Mouse (Mus musculus) stomach, embryonic 16.5 days (tissue): ENCODE data around the gene Pde6d. TPM values are rescaled to one million over a fixed set of nuclear protein-coding genes. Genes with fewer than 3 reads are reported as not detected.

Experiments used
- ATAC-seq: fragments of 200-750 bp; cut with Nextera tagmentation; 2 replicates; pipeline ENCODE4 v1.8.0; 2017; ENCODE audit warnings: moderate number of reproducible peaks, moderate TSS enrichment; ENCODE audit not compliant: insufficient read depth, low FRiP score
- H3K27ac ChIP-seq: fragments of 300-500 bp; sonication (generic); 2 replicates; pipeline ENCODE4 v1.5.1; 2014; ENCODE audit warnings: low read length
- H3K27me3 ChIP-seq: fragments of 300-500 bp; sonication (generic); 2 replicates; pipeline ENCODE4 v1.6.1; 2014; ENCODE audit warnings: low read length, control low read depth, mixed read lengths; ENCODE audit not compliant: control insufficient read depth, insufficient read depth
- H3K36me3 ChIP-seq: fragments of 300-500 bp; sonication (generic); 2 replicates; pipeline ENCODE4 v1.6.1; 2014; ENCODE audit warnings: low read length; ENCODE audit not compliant: control insufficient read depth, insufficient read depth
- H3K4me1 ChIP-seq: fragments of 300-500 bp; sonication (generic); 2 replicates; pipeline ENCODE4 v1.6.1; 2014; ENCODE audit warnings: low read length, control low read depth, mixed read lengths; ENCODE audit not compliant: control insufficient read depth, insufficient read depth
- H3K4me2 ChIP-seq: fragments of 300-500 bp; sonication (generic); 2 replicates; pipeline ENCODE4 v1.6.1; 2014; ENCODE audit warnings: low read depth, low read length, mixed read lengths
- H3K4me3 ChIP-seq: fragments of 300-500 bp; sonication (generic); replicated peaks from 2 replicates; pipeline ENCODE4 v1.5.1; 2014; ENCODE audit warnings: mild to moderate bottlenecking, low read length
- H3K9ac ChIP-seq: fragments of 300-500 bp; sonication (generic); 2 replicates; pipeline ENCODE4 v1.6.1; 2014; ENCODE audit warnings: low read length
- H3K9me3 ChIP-seq: fragments of 300-500 bp; sonication (generic); replicated peaks from 2 replicates; pipeline ENCODE4 v1.6.1; 2016; ENCODE audit warnings: low read length, control low read depth; ENCODE audit not compliant: control insufficient read depth
- WGBS: fragments of 180-500 bp; shearing (Covaris S2); extraction: QIAGEN DNeasy Blood & Tissue Kit; methylation state at CpG from one replicate; pipeline ENCODE4 v1.1.7; 2014; 5-methylcytosine and 5-hydroxymethylcytosine counted together
- polyA plus RNA-seq: library from polyadenylated mRNA; unstranded; fragments of >200 nt; fragmentation: Nextera tagmentation; extraction: Ambion mirVana; gene quantifications from 2 replicates; pipeline ENCODE4 v1.2.1, GENCODE M21; 2015

Pde6d gene
- polyA plus RNA-seq, 1 experiment from 2014 or later: 42.9 TPM

DNA sequence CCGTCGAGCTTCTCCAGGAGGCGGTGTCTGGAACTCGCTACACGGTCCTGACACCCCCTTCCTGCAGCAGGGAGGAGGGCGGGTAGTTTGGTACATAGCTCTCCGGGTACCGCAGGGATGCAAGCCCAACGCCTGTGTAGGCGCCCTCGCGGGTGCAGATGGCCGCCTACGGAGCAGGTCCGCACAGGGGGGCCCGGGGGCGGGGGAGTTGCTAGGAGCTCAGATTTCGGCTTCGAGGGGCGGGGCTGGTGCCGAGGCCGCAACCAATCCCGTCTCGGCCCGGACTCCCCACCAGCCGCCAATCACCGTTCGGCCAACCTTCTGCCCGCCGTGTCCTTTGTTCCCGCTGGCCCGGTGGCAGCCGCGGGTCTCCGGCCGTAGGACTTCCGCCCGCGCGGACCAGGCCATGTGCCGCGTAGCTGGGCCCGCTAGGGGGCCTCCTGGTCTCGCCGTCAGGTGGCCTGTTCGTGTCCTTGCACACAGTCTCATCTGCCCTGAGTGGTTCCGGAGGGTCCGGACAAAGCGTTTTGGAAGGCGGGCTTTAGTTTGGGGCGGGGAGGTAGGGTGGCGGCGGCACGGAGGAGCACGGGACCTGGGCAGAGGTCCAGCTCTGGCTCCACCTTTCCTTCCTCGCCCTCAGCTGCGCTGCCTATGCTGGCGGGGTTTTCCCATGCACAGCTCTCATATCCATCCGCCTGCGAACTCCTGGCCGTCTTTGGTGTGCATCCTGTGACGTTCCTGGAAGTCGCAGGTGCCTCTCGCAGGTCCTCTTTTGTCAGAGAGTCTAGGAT, 78.3 kb downstream of the Pde6d start:
- Histone ChIP-seq H3K4me1 (peaks cover 50% of the 10 kb centered on the region), H3K4me2 (peak overlapping the region; percentile 80), H3K27me3 (no peaks in the 10 kb centered on the region), H3K9ac (peak overlapping the region; percentile 82), H3K9me3 (no peaks in the 10 kb centered on the region), H3K27ac (peak overlapping the region; percentile 99), H3K4me3 (peak overlapping the region; percentile 50), H3K36me3 (no peaks in the 10 kb centered on the region)
- peak; percentile 90 for ATAC-seq
- under 1% methylated on average over 64 of the region's 64 CpGs for WGBS

DNA sequence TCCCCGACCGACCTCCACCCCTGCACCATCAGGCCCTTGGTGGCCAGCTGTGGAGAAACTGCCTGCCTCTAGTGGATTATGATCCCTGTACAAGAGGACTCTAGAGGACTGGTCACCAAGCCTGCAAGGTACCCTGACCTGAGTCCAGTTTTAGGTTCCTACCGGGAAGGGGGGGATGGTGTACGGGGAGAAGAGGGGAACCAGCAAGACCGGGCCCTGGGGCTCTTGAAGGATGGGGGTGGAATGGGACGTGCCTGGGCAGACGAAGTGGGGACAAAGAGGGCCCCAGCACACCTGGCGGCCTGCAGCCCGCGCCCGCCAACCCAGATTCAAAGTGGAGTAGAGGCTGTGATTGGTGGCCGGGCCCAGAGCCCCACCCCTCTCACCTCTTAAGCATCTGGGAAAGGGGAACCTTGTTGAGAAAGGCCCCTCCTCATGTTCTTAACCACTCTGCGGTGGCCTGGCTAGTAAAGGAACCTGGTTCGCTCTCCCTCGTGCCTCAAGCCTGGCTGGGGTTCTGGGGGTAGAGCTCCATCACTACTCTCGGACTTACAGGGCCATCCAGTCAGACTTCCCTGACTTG, 79.2 kb downstream of the Pde6d start:
- Histone ChIP-seq H3K27ac (peak overlapping the region; percentile 99), H3K9me3 (no peaks in the 10 kb centered on the region), H3K27me3 (no peaks in the 10 kb centered on the region), H3K4me3 (peak overlapping the region; percentile 50), H3K4me1 (peaks cover 59% of the 10 kb centered on the region), H3K9ac (peak overlapping the region; percentile 82), H3K36me3 (no peaks in the 10 kb centered on the region), H3K4me2 (peak overlapping the region; percentile 80)
- peak; percentile 32 for ATAC-seq
- 18% methylated on average over 16 of the region's 16 CpGs for WGBS

DNA sequence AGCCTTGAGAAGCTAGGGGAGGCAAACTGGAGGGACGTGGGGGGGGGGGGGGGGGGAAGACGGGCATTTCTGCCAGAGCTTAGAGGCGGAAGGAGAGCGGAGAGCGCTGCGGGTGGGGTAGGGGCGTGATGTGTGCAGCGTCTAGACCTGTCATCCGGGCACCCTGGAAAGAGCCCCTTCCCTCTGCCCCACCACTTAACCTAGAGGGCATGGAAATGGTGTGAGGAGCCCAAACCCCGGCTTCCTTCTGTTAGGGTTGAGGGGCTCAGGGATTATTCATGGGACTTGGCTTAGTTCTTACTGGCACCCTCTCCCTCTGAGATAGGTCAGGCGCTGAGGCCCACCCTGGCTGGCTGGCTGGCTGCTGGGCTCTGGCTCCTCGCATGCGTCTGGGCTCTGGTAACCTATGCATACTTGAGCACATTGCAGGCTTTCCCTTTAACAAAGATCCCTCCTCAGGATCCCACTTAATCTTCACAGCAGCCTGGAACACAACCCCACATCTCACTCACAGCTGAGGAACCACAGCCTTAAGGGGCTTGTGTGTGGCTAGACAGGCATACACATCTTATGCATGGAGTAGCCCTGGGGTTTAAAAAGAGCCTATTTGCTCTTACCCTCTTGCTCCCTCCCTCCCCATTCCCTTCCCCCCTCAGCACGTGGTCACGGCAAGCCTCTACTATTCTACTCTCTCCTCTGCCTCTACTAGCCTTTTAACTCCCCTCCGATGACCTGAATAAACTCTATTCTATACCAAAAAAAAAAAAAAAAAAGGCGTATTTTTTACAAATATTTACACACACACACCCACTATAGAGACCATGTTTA, 80.0 kb downstream of the Pde6d start:
- Histone ChIP-seq H3K36me3 (no peaks in the 10 kb centered on the region), H3K4me2 (peak overlapping the region; percentile 80), H3K27me3 (no peaks in the 10 kb centered on the region), H3K27ac (peak overlapping the region; percentile 99), H3K4me3 (no peak overlapping the region), H3K4me1 (peaks cover 66% of the 10 kb centered on the region), H3K9me3 (no peaks in the 10 kb centered on the region), H3K9ac (peak overlapping the region; percentile 65)
- WGBS: 24% methylated on average over 16 of the region's 17 CpGs
- no peak for ATAC-seq

DNA sequence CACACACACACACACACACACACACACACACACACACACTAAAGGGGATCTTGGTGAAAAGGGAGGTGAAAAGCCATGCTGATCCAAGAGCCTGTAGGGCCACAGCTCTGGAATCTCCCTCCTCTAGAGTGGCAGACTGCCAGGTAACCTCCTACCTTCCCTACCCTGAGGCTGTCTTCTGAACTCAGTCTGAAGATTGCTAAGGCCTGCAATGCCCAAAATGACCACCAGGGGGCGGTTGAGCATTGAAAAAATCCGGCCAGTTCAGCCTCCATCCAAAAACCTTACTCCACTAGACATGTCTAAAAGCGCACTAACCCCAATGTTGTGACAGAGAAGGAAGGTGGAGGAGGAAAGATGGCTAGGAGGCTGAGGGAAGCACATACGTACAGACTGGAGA, 80.9 kb downstream of the Pde6d start:
- Histone ChIP-seq H3K9me3 (no peaks in the 10 kb centered on the region), H3K4me2 (peak overlapping the region; percentile 80; the same call in 1 of the 2 replicates), H3K27me3 (no peaks in the 10 kb centered on the region), H3K9ac (peak overlapping the region; percentile 65; the same call in 1 of the 2 replicates), H3K36me3 (no peaks in the 10 kb centered on the region), H3K4me1 (peaks cover 69% of the 10 kb centered on the region), H3K4me3 (no peak overlapping the region), H3K27ac (peak overlapping the region; percentile 99)
- WGBS: 0% methylated on average over 4 of the region's 4 CpGs
- no peak for ATAC-seq

DNA sequence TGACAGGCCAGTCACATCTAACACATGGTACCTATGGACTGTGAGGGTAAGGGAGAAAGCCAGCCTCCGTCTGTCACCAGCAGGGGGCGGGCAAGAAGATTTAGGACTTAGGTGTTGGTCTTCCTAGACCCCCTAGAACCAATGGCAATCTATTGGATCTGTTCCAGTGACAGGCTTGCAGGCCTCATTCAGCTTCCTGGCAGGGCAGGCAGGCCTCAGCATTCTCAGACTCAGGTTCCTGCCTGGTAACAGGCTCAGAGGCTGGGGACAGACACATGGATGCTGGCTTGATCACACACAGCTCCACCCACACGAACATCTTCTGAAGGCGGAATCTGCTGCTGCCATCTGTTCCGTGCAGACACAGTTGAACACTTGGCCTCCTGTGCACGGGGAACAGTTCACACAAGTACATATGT, 81.3 kb downstream of the Pde6d start:
- H3K4me1 ChIP-seq: peaks cover 69% of the 10 kb centered on the region
- H3K27ac ChIP-seq: peak overlapping the region; percentile 99

DNA sequence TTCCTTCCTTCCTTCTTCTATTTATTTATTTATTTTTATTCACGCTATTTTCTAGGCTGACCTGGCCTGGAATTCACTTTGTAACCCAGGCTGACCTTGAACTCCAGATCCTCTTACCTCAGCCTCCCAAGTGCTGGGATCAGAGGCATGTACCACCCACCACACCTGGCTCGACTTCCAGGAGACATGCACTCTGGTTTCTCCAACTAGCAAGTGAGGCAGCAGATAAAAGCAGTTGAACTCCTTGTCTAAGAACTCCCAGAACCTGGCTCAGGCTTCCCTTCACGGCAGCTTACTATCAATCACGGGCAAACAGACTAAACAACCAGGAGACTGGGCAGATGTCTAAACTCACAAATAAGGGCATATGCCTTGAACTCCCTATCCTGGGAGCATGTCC, 81.7 kb downstream of the Pde6d start:
- no peak overlapping the region for H3K4me2 ChIP-seq
- H3K9me3 ChIP-seq: no peaks in the 10 kb centered on the region
- H3K9ac ChIP-seq: peak overlapping the region; percentile 6; the same call in 1 of the 2 replicates
- peaks cover 69% of the 10 kb centered on the region for H3K4me1 ChIP-seq
- no peak overlapping the region for H3K4me3 ChIP-seq
- no peaks in the 10 kb centered on the region for H3K27me3 ChIP-seq
- peak overlapping the region; percentile 99 for H3K27ac ChIP-seq
- WGBS: 52% methylated on average over 4 of the region's 4 CpGs
- no peaks in the 10 kb centered on the region for H3K36me3 ChIP-seq
- ATAC-seq: no peak

More for the DNA sequence above, 81.3 kb downstream of the Pde6d start:
- Histone ChIP-seq H3K9me3 (no peaks in the 10 kb centered on the region), H3K36me3 (no peaks in the 10 kb centered on the region), H3K27me3 (no peaks in the 10 kb centered on the region), H3K4me3 (no peak overlapping the region), H3K9ac (peak overlapping the region; percentile 6; the same call in 1 of the 2 replicates), H3K4me2 (0 out of 2 replicates have a peak overlapping the region, but pooled peaks have one; percentile 2)
- WGBS: 34% methylated on average over 6 of the region's 6 CpGs
- ATAC-seq: no peak

DNA sequence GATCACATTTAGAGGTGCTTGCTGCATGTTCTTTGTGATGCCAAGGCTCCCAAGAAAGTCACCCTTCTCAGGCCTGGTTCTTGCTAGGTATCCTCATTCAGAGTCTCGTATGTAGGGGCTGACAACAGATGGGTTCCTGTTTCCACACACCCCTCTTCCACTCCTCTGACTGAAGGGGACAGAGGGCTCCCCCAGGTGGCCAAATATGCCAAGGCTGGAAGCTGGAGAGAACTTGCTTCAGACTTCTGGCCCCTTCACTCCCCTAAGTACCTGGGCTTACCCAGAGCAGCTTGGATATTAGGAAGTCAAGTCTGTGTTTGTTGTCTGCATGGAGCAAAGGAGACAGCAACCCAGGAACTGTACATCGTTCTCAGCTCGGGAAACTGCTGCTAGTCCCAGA, 82.5 kb downstream of the Pde6d start:
- H3K4me1 ChIP-seq: peaks cover 61% of the 10 kb centered on the region
- H3K36me3 ChIP-seq: no peaks in the 10 kb centered on the region
- ATAC-seq: no peak
- no peaks in the 10 kb centered on the region for H3K9me3 ChIP-seq
- 40% methylated on average over 3 of the region's 3 CpGs for WGBS
- 0 out of 2 replicates have a peak overlapping the region, but pooled peaks have one; percentile 24 for H3K9ac ChIP-seq
- peak overlapping the region; percentile 13; the same call in 1 of the 2 replicates for H3K27ac ChIP-seq
- no peak overlapping the region for H3K4me2 ChIP-seq
- H3K4me3 ChIP-seq: no peak overlapping the region
- no peaks in the 10 kb centered on the region for H3K27me3 ChIP-seq

DNA sequence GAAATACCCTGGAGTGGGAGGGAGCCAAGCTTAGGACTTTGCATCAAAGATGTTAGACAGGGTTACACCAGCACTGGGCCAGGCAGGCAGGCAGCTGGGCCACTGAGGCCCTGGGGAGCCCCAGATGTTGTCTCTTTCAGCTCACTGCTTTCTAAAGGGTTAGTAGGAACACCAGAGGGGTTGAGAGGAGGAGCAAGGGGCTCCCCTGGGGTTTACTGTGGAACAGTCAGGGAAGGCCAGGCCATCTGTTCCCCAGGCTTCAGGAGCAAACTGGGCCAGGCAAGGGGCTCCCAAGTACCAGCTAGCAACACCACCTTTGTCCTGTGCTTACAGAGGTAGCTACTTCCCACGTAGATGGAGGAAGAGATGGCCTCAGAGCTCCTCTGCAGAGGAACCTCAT, 83.8 kb downstream of the Pde6d start:
- Histone ChIP-seq H3K4me3 (no peak overlapping the region), H3K9me3 (no peaks in the 10 kb centered on the region), H3K4me1 (peaks cover 56% of the 10 kb centered on the region), H3K27me3 (no peaks in the 10 kb centered on the region), H3K9ac (peak overlapping the region; percentile 18; the same call in 1 of the 2 replicates), H3K4me2 (no peak overlapping the region), H3K27ac (peak overlapping the region; percentile 94), H3K36me3 (no peaks in the 10 kb centered on the region)
- ATAC-seq: no peak
- WGBS: 69% methylated on average over 1 of the region's 1 CpGs
